Mouse (Mus musculus) bone marrow, adult 2 months (tissue): ENCODE data around the gene Gm44579.

Source experiments
- CTCF ChIP-seq: fragments of 200-500 bp; IDR thresholded peaks from 2 replicates; pipeline ENCODE4 v1.5.1; 2011; ENCODE audit warnings: low read length, control low read depth; ENCODE audit not compliant: control insufficient read depth, insufficient read depth
- POLR2A ChIP-seq: fragments of 200-500 bp; IDR thresholded peaks from 2 replicates; pipeline ENCODE4 v1.6.1; 2011; ENCODE audit warnings: low read depth, mild to moderate bottlenecking, control low read depth, low read length, borderline replicate concordance; ENCODE audit not compliant: control insufficient read depth

- no peak for TF ChIP-seq CTCF
- TF ChIP-seq POLR2A = no peak
Observed at GRCm38 (mm10) chr15:98256271-98256670, 35.5 kb upstream of the Gm44579 start.
